Mouse (Mus musculus): ENCODE results near the gene Eif2s3x.
"Not testable (repeated sequence)": the region's sequence is repeated elsewhere in the genome, so short reads cannot be mapped to it uniquely, and the experiment has no call there.

- TF ChIP-seq POLR2A (IDR thresholded peaks at IDR 0.05; ENCODE audit: low read depth, low read length); CTCF (IDR thresholded peaks at IDR 0.05; ENCODE audit: extremely low read depth, insufficient read depth, insufficient read length, insufficient replicate concordance): not testable (repeated sequence)
Measured at GRCm38 (mm10) chrX:94193901-94194300, 18.8 kb downstream of the Eif2s3x start.

Measured in spleen, adult 2 months (tissue).